Mouse (Mus musculus) embryonic fibroblast, embryonic 13.5 days (primary cell): ENCODE measurements at regions not wholly inside any gene's neighbourhood (a gene's known extent, or its start where the extent isn't known, plus 50 kb on each side); places are given as distances from the start of the nearest gene placed in this dataset.

ENCODE experiments used
- CTCF ChIP-seq: IDR thresholded peaks from 2 replicates; pipeline ENCODE4 v1.5.1; 2011; ENCODE audit warnings: mild to moderate bottlenecking, control low read depth, low read length, moderate library complexity, borderline replicate concordance; ENCODE audit not compliant: insufficient read depth
- POLR2A ChIP-seq: IDR thresholded peaks from 2 replicates; pipeline ENCODE4 v1.6.1; 2011; ENCODE audit warnings: low read depth, mild to moderate bottlenecking, control low read depth, low read length, moderate library complexity

DNA sequence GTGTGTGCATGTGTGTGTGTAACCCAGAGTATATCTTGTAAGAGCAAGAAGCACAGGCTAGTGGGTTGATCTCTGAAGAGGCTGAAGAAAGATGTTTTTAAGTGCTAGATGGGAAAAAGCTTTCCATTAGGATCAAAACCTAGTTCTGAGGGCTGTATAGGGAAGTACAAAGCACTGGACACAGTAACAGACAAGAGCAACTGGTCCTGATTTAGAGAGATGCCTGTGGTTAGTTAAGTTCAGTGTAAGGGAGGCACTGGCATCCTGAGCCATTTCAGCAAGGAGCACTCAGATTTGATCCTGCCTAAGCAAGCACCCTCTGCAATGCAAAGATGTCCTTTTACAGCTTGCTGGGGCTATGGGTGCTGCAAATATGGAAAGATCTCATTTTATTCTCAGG, 280.1 kb downstream of the Mid1ip1 start:
- TF ChIP-seq CTCF (no peak), POLR2A (no peak)
